Comparison of ENCODE assay signal across 9 mouse cellular contexts in genomic region chr8:125569533-125570365, GRCm38 (mm10). TPM values are rescaled to one million over a fixed set of nuclear protein-coding genes. Genes with fewer than 3 reads are reported as not detected.
DNase-seq lines count a peak whose midpoint lies in the region; ATAC-seq and TF ChIP-seq lines count a peak whose summit lies in the region.
"Had no signal": no experiment of that assay in that cellular context is flagged by ENCODE, and none has a peak within 500 bp of the region (broad histone marks: within the 10 kb centered on the region; RNA-seq: fewer than 3 reads in every experiment).

Gene Sipa1l2, minus strand, starts transcription at chr8:125569808.

- no peak for TF ChIP-seq CTCF in embryonic fibroblast, embryonic 13.5 days (IDR thresholded peaks at IDR 0.05; ENCODE audit: borderline replicate concordance, insufficient read depth, low read length)
- peak; percentile 15; the same call in 1 of the 2 replicates for TF ChIP-seq CTCF in midbrain, postnatal 0 days (IDR thresholded peaks at IDR 0.05)

- H3K9ac ChIP-seq in kidney, embryonic 14.5 days (ENCODE audit: low read depth, low read length): peak within 1 kb of the TSS; percentile 75
- H3K9ac ChIP-seq in limb, embryonic 15.5 days: peak within 1 kb of the TSS; percentile 66
- H3K9ac ChIP-seq in midbrain, postnatal 0 days (replicated peaks; ENCODE audit: low read length, poor library complexity, severe bottlenecking): peak within 1 kb of the TSS; percentile 70

- no peaks in the 10 kb centered on the region for H3K4me1 ChIP-seq in embryonic fibroblast, embryonic 13.5 days (ENCODE audit: control insufficient read depth, insufficient read depth, low read length)
- peaks cover 43% of the 10 kb centered on the region for H3K4me1 ChIP-seq in heart, embryonic 10.5 days
- peaks cover 10% of the 10 kb centered on the region; the same call in 1 of the 2 replicates for H3K4me1 ChIP-seq in kidney, embryonic 14.5 days (ENCODE audit: control insufficient read depth, insufficient read depth, low read length)
- H3K4me1 ChIP-seq in limb, embryonic 15.5 days: peaks cover 26% of the 10 kb centered on the region
- H3K4me1 ChIP-seq in midbrain, postnatal 0 days (ENCODE audit: insufficient read depth, low read length): 0 out of 2 replicates have a peak, but pooled peaks cover 3% of the 10 kb centered on the region

- peak within 1 kb of the TSS; percentile 81 for H3K4me3 ChIP-seq in embryonic fibroblast, embryonic 13.5 days (ENCODE audit: insufficient read depth, low read length)
- peak within 1 kb of the TSS; percentile 78 for H3K4me3 ChIP-seq in heart, embryonic 10.5 days
- H3K4me3 ChIP-seq in kidney, embryonic 14.5 days (ENCODE audit: low read length): peak within 1 kb of the TSS; percentile 45
- H3K4me3 ChIP-seq in limb, embryonic 15.5 days: peak within 1 kb of the TSS; percentile 80
- H3K4me3 ChIP-seq in midbrain, postnatal 0 days (ENCODE audit: low read depth, low read length): peak within 1 kb of the TSS; percentile 79

- peak; percentile 96 for DNase-seq in A20 (ENCODE audit: low read depth, low spot score)
- peak; percentile 97 for DNase-seq in brain, adult 2 months (ENCODE audit: low read depth, low spot score)
- peak; percentile 98 for DNase-seq in heart, embryonic 10.5 days (ENCODE audit: low spot score)
- peak; percentile 98 for DNase-seq in midbrain, postnatal 0 days (ENCODE audit: low spot score)
- peak; percentile 93 to 98 for DNase-seq in spleen, postnatal 10 days (ENCODE audit: low spot score in 2 of 2)

- H3K4me2 ChIP-seq in kidney, embryonic 14.5 days (replicated peaks; ENCODE audit: low read depth, low read length): peak within 1 kb of the TSS; percentile 92
- H3K4me2 ChIP-seq in limb, embryonic 15.5 days: peak within 1 kb of the TSS; percentile 96
- H3K4me2 ChIP-seq in midbrain, postnatal 0 days (ENCODE audit: low read depth, low read length, poor library complexity, severe bottlenecking): peak within 1 kb of the TSS; percentile 85

- WGBS in heart, embryonic 10.5 days: 1% methylated on average over 109 of the region's 129 CpGs
- WGBS in kidney, embryonic 14.5 days: 1% methylated on average over 104 of the region's 129 CpGs
- WGBS in limb, embryonic 15.5 days: under 1% methylated on average over 126 of the region's 129 CpGs
- under 1% methylated on average over 68 of the region's 129 CpGs for WGBS in midbrain, postnatal 0 days

- peak; percentile 90 for ATAC-seq in kidney, embryonic 14.5 days (ENCODE audit: low FRiP score, low TSS enrichment)
- ATAC-seq in limb, embryonic 15.5 days (ENCODE audit: insufficient number of reproducible peaks, low FRiP score, low TSS enrichment, low read depth): peak; percentile 85
- ATAC-seq in midbrain, postnatal 0 days (ENCODE audit: low FRiP score): peak; percentile 93

- H3K27me3 ChIP-seq in heart, embryonic 10.5 days (ENCODE audit: insufficient read depth, poor library complexity, severe bottlenecking): no peaks in the 10 kb centered on the region
- H3K27me3 ChIP-seq in kidney, embryonic 14.5 days (ENCODE audit: control insufficient read depth, insufficient read depth, low read length): no peaks in the 10 kb centered on the region
- no peaks in the 10 kb centered on the region for H3K27me3 ChIP-seq in limb, embryonic 15.5 days
- no peaks in the 10 kb centered on the region for H3K27me3 ChIP-seq in midbrain, postnatal 0 days (ENCODE audit: insufficient read depth, low read length)

- no peaks in the 10 kb centered on the region for H3K9me3 ChIP-seq in heart, embryonic 10.5 days
- no peaks in the 10 kb centered on the region for H3K9me3 ChIP-seq in kidney, embryonic 14.5 days (ENCODE audit: control insufficient read depth, low read length)
- H3K9me3 ChIP-seq in limb, embryonic 15.5 days: no peaks in the 10 kb centered on the region
- no peaks in the 10 kb centered on the region for H3K9me3 ChIP-seq in midbrain, postnatal 0 days (ENCODE audit: low read length)

- no peaks in the 10 kb centered on the region for H3K36me3 ChIP-seq in heart, embryonic 10.5 days
- H3K36me3 ChIP-seq in kidney, embryonic 14.5 days (ENCODE audit: control insufficient read depth, insufficient read depth, low read length): no peaks in the 10 kb centered on the region
- H3K36me3 ChIP-seq in limb, embryonic 15.5 days: no peaks in the 10 kb centered on the region
- H3K36me3 ChIP-seq in midbrain, postnatal 0 days (ENCODE audit: insufficient read depth, low read length): no peaks in the 10 kb centered on the region

- peak within 1 kb of the TSS; percentile 7; the same call in 1 of the 2 replicates for H3K27ac ChIP-seq in embryonic fibroblast, embryonic 13.5 days (ENCODE audit: insufficient read depth, low read length)
- H3K27ac ChIP-seq in heart, embryonic 10.5 days: peak within 1 kb of the TSS; percentile 90
- peak within 1 kb of the TSS; percentile 37; the same call in 1 of the 2 replicates for H3K27ac ChIP-seq in kidney, embryonic 14.5 days (ENCODE audit: low read depth, low read length)
- H3K27ac ChIP-seq in limb, embryonic 15.5 days: peak within 1 kb of the TSS; percentile 59
- H3K27ac ChIP-seq in midbrain, postnatal 0 days (ENCODE audit: low read depth, low read length): peak within 1 kb of the TSS; percentile 71

- peak; percentile 60 for TF ChIP-seq POLR2A in embryonic fibroblast, embryonic 13.5 days (IDR thresholded peaks at IDR 0.05; ENCODE audit: low read depth, low read length)

RNA-seq across cellular contexts. Expression of gene Sipa1l2, which starts in this region (rescaled TPM):
- polyA plus RNA-seq in embryonic fibroblast, embryonic 13.5 days (2011; ENCODE audit: insufficient read length, low read depth, missing spikeins): 10.3 and 12.6 TPM in 2 replicates
- polyA plus RNA-seq in heart, embryonic 10.5 days (2016; fragmentation: Nextera tagmentation; extraction: Ambion mirVana): 24.9 and 32.6 TPM in 2 replicates
- 6.6 and 12.9 TPM in 2 replicates for polyA plus RNA-seq in kidney, embryonic 14.5 days (2014; fragmentation: Nextera tagmentation; extraction: Ambion mirVana)
- 12.0 and 12.7 TPM in 2 replicates for polyA plus RNA-seq in limb, embryonic 15.5 days (2015; fragmentation: Nextera tagmentation; extraction: Ambion mirVana)
- 52.6 and 53.7 TPM in 2 replicates for total RNA-seq in midbrain, postnatal 0 days (2014; rRNA removed)
- polyA plus RNA-seq in midbrain, postnatal 0 days (2015; fragmentation: Nextera tagmentation; extraction: Ambion mirVana): 8.8 and 10.1 TPM in 2 replicates
- total RNA-seq: MEL had no signal

Comparison
In these comparisons a context has a peak if more than half of its experiments do, and no peak if none do; other contexts are left out.
1. Peak in every context shown above with its lines: DNase-seq, ATAC-seq, H3K4me3 ChIP-seq and H3K27ac ChIP-seq.
2. H3K27ac ChIP-seq: peak in every context shown above with its lines; median percentile 90 in heart, embryonic 10.5 days; 71 in midbrain, postnatal 0 days; 59 in limb, embryonic 15.5 days; 37 in kidney, embryonic 14.5 days; 7 in embryonic fibroblast, embryonic 13.5 days.